Mouse (Mus musculus) cerebellum, adult 18-20 months (tissue): ENCODE results near the gene Gm4141.
"Not testable (repeated sequence)": the region's sequence is repeated elsewhere in the genome, so short reads cannot be mapped to it uniquely, and the experiment has no call there.

Source experiments
- DNase-seq, 2 experiments: peaks; one replicate each; pipeline ENCODE4 v3.0.0; 2021

Gene Gm4141

GRCm38 (mm10) chr7:20576141-20576540, at the start of gene Gm4141:
Gm4141 (minus strand) TSS chr7:20576241.
- not testable (repeated sequence) for DNase-seq

GRCm38 (mm10) chr7:20598921-20599320, 22.9 kb upstream of the Gm4141 start, which contains the start of gene Gm4513:
Gm4513 (minus strand) TSS chr7:20599021.
- DNase-seq, result not testable (repeated sequence)

- not testable (repeated sequence) for DNase-seq
Observed at GRCm38 (mm10) chr7:20545657-20546056, 30.4 kb downstream of the Gm4141 start, which contains the start of gene Gm5726. Gm5726 (minus strand) TSS chr7:20545757.

- not testable (repeated sequence) for DNase-seq
Observed at GRCm38 (mm10) chr7:20533537-20533936, 42.5 kb downstream of the Gm4141 start, which contains the start of gene Vmn1r104. Vmn1r104 (plus strand) TSS chr7:20533837.
